Mouse (Mus musculus) inflammation-experienced regulatory T-cells, adult 6 months (primary cell): ENCODE results near the gene Defb45. TPM values are rescaled to one million over a fixed set of nuclear protein-coding genes. Genes with fewer than 3 reads are reported as not detected.

Experiments
- polyA plus RNA-seq, 3 experiments: library from polyadenylated mRNA; unstranded; fragments of 100-300 nt; shearing (Covaris generic); gene quantifications; one replicate each; pipeline ENCODE4 v1.2.1; 2017

Gene Defb45
- polyA plus RNA-seq, 3 experiments from 2014 or later = not detected

Other genes starting within 250 kb of the Defb45 start
- not detected for gene Nrsn2, start 222.8 kb downstream of the Defb45 start, polyA plus RNA-seq
- under 1 TPM in 2 of 3 experiments, not detected in 1; 0.39 to 0.49 TPM for gene Sox12, start 201.3 kb downstream of the Defb45 start, polyA plus RNA-seq
- under 1 TPM; 0.34 to 0.95 (median 0.93) TPM for gene Zcchc3, start 184.4 kb downstream of the Defb45 start, polyA plus RNA-seq
- not detected for gene 6820408C15Rik, start 183.8 kb downstream of the Defb45 start, polyA plus RNA-seq
- gene Defb23, start 134.8 kb downstream of the Defb45 start, polyA plus RNA-seq = not detected
- not detected for gene Defb20, start 122.3 kb downstream of the Defb45 start, polyA plus RNA-seq
- gene Defb22, start 109.3 kb downstream of the Defb45 start, polyA plus RNA-seq = not detected
- not detected for gene Defb26, start 87.7 kb downstream of the Defb45 start, polyA plus RNA-seq
- gene Defb28, start 81.1 kb downstream of the Defb45 start, polyA plus RNA-seq = not detected
- gene Defb29, start 59.3 kb downstream of the Defb45 start, polyA plus RNA-seq = not detected
- gene Gm17416, start 30.1 kb downstream of the Defb45 start, polyA plus RNA-seq = not detected
- gene Defb21, start 26.7 kb downstream of the Defb45 start, polyA plus RNA-seq = not detected
- gene Defb19, start 19.1 kb downstream of the Defb45 start, polyA plus RNA-seq = not detected
- not detected for gene Defb36, start 4.9 kb upstream of the Defb45 start, polyA plus RNA-seq
- gene Defb25, start 23.7 kb upstream of the Defb45 start, polyA plus RNA-seq = 1 to 10 TPM in 1 of 3 experiments, not detected in 2; 1.4 TPM
- gene Rem1, start 27.6 kb upstream of the Defb45 start, polyA plus RNA-seq = not detected
- gene H13, start 70.1 kb upstream of the Defb45 start, polyA plus RNA-seq = 10 to 100 TPM; 61.6 to 72.9 (median 72.1) TPM
- 1 to 10 TPM; 2.4 to 3.7 (median 2.5) TPM for gene Mcts2, start 87.6 kb upstream of the Defb45 start, polyA plus RNA-seq
- gene Id1, start 136.9 kb upstream of the Defb45 start, polyA plus RNA-seq = under 1 TPM in 1 of 3 experiments, not detected in 2; 0.91 TPM
- not detected for gene Cox4i2, start 154.8 kb upstream of the Defb45 start, polyA plus RNA-seq
- 10 to 100 TPM; 36.5 to 64.5 (median 41.8) TPM for gene Bcl2l1, start 232.3 kb upstream of the Defb45 start, polyA plus RNA-seq
- gene Tpx2, start 248.6 kb upstream of the Defb45 start, polyA plus RNA-seq = 10 to 100 TPM in 1 of 3 experiments, 1 to 10 TPM in 2; 5.3 to 56.1 (median 5.7) TPM